Mouse (Mus musculus): Measurements from ENCODE around the gene Gbp9.

GRCm38 (mm10) chr5:105146447-105146846 is 7.1 kb upstream of the Gbp9 start:
- no peak for TF ChIP-seq POLR2A (IDR thresholded peaks at IDR 0.05; ENCODE audit: insufficient read depth, low read depth, low read length)
- TF ChIP-seq CTCF (IDR thresholded peaks at IDR 0.05; ENCODE audit: insufficient read depth, low read depth, low read length), result no peak

Measured in olfactory bulb, adult 2 months (tissue).